Mouse (Mus musculus): ENCODE measurements at regions not wholly inside any gene's neighbourhood (a gene's known extent, or its start where the extent isn't known, plus 50 kb on each side); places are given as distances from the start of the nearest gene placed in this dataset.

- Histone ChIP-seq H3K36me3 (ENCODE audit: control insufficient read depth, insufficient read depth, low read length, poor library complexity, severe bottlenecking) (no peaks in the 10 kb centered on the region), H3K27me3 (ENCODE audit: control insufficient read depth, insufficient read depth, low read length, poor library complexity, severe bottlenecking) (no peaks in the 10 kb centered on the region), H3K4me1 (ENCODE audit: control insufficient read depth, insufficient read depth, low read length) (peaks cover 2% of the 10 kb centered on the region), H3K9me3 (replicated peaks; ENCODE audit: control insufficient read depth, insufficient read depth, low read length, poor library complexity, severe bottlenecking) (no peaks in the 10 kb centered on the region), H3K9ac (ENCODE audit: low read depth, poor library complexity, severe bottlenecking) (no peak overlapping the region), H3K4me3 (ENCODE audit: low read depth, low read length) (no peak overlapping the region), H3K27ac (ENCODE audit: insufficient read depth, low read length) (no peak overlapping the region)
- TF ChIP-seq CTCF (IDR thresholded peaks at IDR 0.05; ENCODE audit: low read depth, low read length) (no peak), POLR2A (IDR thresholded peaks at IDR 0.05; ENCODE audit: insufficient read depth, low read length) (no peak), EP300 (IDR thresholded peaks at IDR 0.05; ENCODE audit: insufficient read depth, low read depth, low read length) (no peak)
Measured at GRCm38 (mm10) chr13:52067048-52067447, 220.6 kb downstream of the Gadd45g start.

- Histone ChIP-seq H3K36me3 (ENCODE audit: control insufficient read depth, insufficient read depth, low read length, poor library complexity, severe bottlenecking) (no peaks in the 10 kb centered on the region), H3K9me3 (replicated peaks; ENCODE audit: control insufficient read depth, insufficient read depth, low read length, poor library complexity, severe bottlenecking) (no peaks in the 10 kb centered on the region), H3K27ac (ENCODE audit: insufficient read depth, low read length) (no peak overlapping the region), H3K4me1 (ENCODE audit: control insufficient read depth, insufficient read depth, low read length) (no peaks in the 10 kb centered on the region), H3K27me3 (ENCODE audit: control insufficient read depth, insufficient read depth, low read length, poor library complexity, severe bottlenecking) (no peaks in the 10 kb centered on the region), H3K9ac (ENCODE audit: low read depth, poor library complexity, severe bottlenecking) (no peak overlapping the region), H3K4me3 (ENCODE audit: low read depth, low read length) (no peak overlapping the region)
- TF ChIP-seq EP300 (IDR thresholded peaks at IDR 0.05; ENCODE audit: insufficient read depth, low read depth, low read length) (no peak), CTCF (IDR thresholded peaks at IDR 0.05; ENCODE audit: low read depth, low read length) (no peak)
Measured at GRCm38 (mm10) chr13:52068886-52069439, 222.5 kb downstream of the Gadd45g start.

GRCm38 (mm10) chr13:52069714-52070113 lies 223.2 kb downstream of the Gadd45g start:
- no peak overlapping the region for H3K27ac ChIP-seq (ENCODE audit: insufficient read depth, low read length)
- H3K36me3 ChIP-seq (ENCODE audit: control insufficient read depth, insufficient read depth, low read length, poor library complexity, severe bottlenecking) = no peaks in the 10 kb centered on the region
- no peaks in the 10 kb centered on the region for H3K4me1 ChIP-seq (ENCODE audit: control insufficient read depth, insufficient read depth, low read length)
- no peak overlapping the region for H3K9ac ChIP-seq (ENCODE audit: low read depth, poor library complexity, severe bottlenecking)
- no peak overlapping the region for H3K4me3 ChIP-seq (ENCODE audit: low read depth, low read length)
- H3K9me3 ChIP-seq (replicated peaks; ENCODE audit: control insufficient read depth, insufficient read depth, low read length, poor library complexity, severe bottlenecking) = no peaks in the 10 kb centered on the region
- no peaks in the 10 kb centered on the region for H3K27me3 ChIP-seq (ENCODE audit: control insufficient read depth, insufficient read depth, low read length, poor library complexity, severe bottlenecking)
- TF ChIP-seq CTCF (IDR thresholded peaks at IDR 0.05; ENCODE audit: low read depth, low read length) = no peak
- no peak for TF ChIP-seq POLR2A (IDR thresholded peaks at IDR 0.05; ENCODE audit: insufficient read depth, low read length)
- TF ChIP-seq EP300 (IDR thresholded peaks at IDR 0.05; ENCODE audit: insufficient read depth, low read depth, low read length) = no peak

GRCm38 (mm10) chr13:52070731-52071663 lies 224.5 kb downstream of the Gadd45g start:
- no peaks in the 10 kb centered on the region for H3K36me3 ChIP-seq (ENCODE audit: control insufficient read depth, insufficient read depth, low read length, poor library complexity, severe bottlenecking)
- no peak overlapping the region for H3K27ac ChIP-seq (ENCODE audit: insufficient read depth, low read length)
- H3K27me3 ChIP-seq (ENCODE audit: control insufficient read depth, insufficient read depth, low read length, poor library complexity, severe bottlenecking) = no peaks in the 10 kb centered on the region
- no peak overlapping the region for H3K9ac ChIP-seq (ENCODE audit: low read depth, poor library complexity, severe bottlenecking)
- TF ChIP-seq CTCF (IDR thresholded peaks at IDR 0.05; ENCODE audit: low read depth, low read length) (no peak), POLR2A (IDR thresholded peaks at IDR 0.05; ENCODE audit: insufficient read depth, low read length) (no peak), EP300 (IDR thresholded peaks at IDR 0.05; ENCODE audit: insufficient read depth, low read depth, low read length) (no peak)
- no peaks in the 10 kb centered on the region for H3K4me1 ChIP-seq (ENCODE audit: control insufficient read depth, insufficient read depth, low read length)
- H3K4me3 ChIP-seq (ENCODE audit: low read depth, low read length) = no peak overlapping the region
- H3K9me3 ChIP-seq (replicated peaks; ENCODE audit: control insufficient read depth, insufficient read depth, low read length, poor library complexity, severe bottlenecking) = no peaks in the 10 kb centered on the region

- H3K9ac ChIP-seq (ENCODE audit: low read depth, poor library complexity, severe bottlenecking) = no peak overlapping the region
Measured at GRCm38 (mm10) chr13:52077616-52078015, 231.1 kb downstream of the Gadd45g start.

GRCm38 (mm10) chr13:52078561-52078960 lies 232.1 kb downstream of the Gadd45g start:
- Histone ChIP-seq H3K9ac (ENCODE audit: low read depth, poor library complexity, severe bottlenecking) (no peak overlapping the region), H3K36me3 (ENCODE audit: control insufficient read depth, insufficient read depth, low read length, poor library complexity, severe bottlenecking) (no peaks in the 10 kb centered on the region), H3K27me3 (ENCODE audit: control insufficient read depth, insufficient read depth, low read length, poor library complexity, severe bottlenecking) (no peaks in the 10 kb centered on the region), H3K27ac (ENCODE audit: insufficient read depth, low read length) (no peak overlapping the region), H3K9me3 (replicated peaks; ENCODE audit: control insufficient read depth, insufficient read depth, low read length, poor library complexity, severe bottlenecking) (no peaks in the 10 kb centered on the region), H3K4me3 (ENCODE audit: low read depth, low read length) (no peak overlapping the region), H3K4me1 (ENCODE audit: control insufficient read depth, insufficient read depth, low read length) (no peaks in the 10 kb centered on the region)
- TF ChIP-seq EP300 (IDR thresholded peaks at IDR 0.05; ENCODE audit: insufficient read depth, low read depth, low read length) (no peak), CTCF (IDR thresholded peaks at IDR 0.05; ENCODE audit: low read depth, low read length) (no peak), POLR2A (IDR thresholded peaks at IDR 0.05; ENCODE audit: insufficient read depth, low read length) (no peak)

More at GRCm38 (mm10) chr13:52077616-52078015, 231.1 kb downstream of the Gadd45g start:
- Histone ChIP-seq H3K27ac (ENCODE audit: insufficient read depth, low read length) (no peak overlapping the region), H3K9me3 (replicated peaks; ENCODE audit: control insufficient read depth, insufficient read depth, low read length, poor library complexity, severe bottlenecking) (no peaks in the 10 kb centered on the region), H3K36me3 (ENCODE audit: control insufficient read depth, insufficient read depth, low read length, poor library complexity, severe bottlenecking) (no peaks in the 10 kb centered on the region), H3K27me3 (ENCODE audit: control insufficient read depth, insufficient read depth, low read length, poor library complexity, severe bottlenecking) (no peaks in the 10 kb centered on the region), H3K4me1 (ENCODE audit: control insufficient read depth, insufficient read depth, low read length) (no peaks in the 10 kb centered on the region), H3K4me3 (ENCODE audit: low read depth, low read length) (no peak overlapping the region)
- TF ChIP-seq CTCF (IDR thresholded peaks at IDR 0.05; ENCODE audit: low read depth, low read length) = no peak
- no peak for TF ChIP-seq POLR2A (IDR thresholded peaks at IDR 0.05; ENCODE audit: insufficient read depth, low read length)
- TF ChIP-seq EP300 (IDR thresholded peaks at IDR 0.05; ENCODE audit: insufficient read depth, low read depth, low read length) = no peak

Data from ES-Bruce4 (cell line).